Mouse (Mus musculus) forebrain, embryonic 14.5 days (tissue): ENCODE data around the gene Npat. TPM values are rescaled to one million over a fixed set of nuclear protein-coding genes. Genes with fewer than 3 reads are reported as not detected.

ENCODE experiments used
- ATAC-seq: fragments of 200-750 bp; cut with Nextera tagmentation; 2 replicates; pipeline ENCODE4 v1.8.0; 2017; ENCODE audit warnings: mild to moderate bottlenecking, moderate library complexity
- DNase-seq: peaks from one replicate; pipeline ENCODE4 v3.0.0-alpha.2; 2015; ENCODE audit warnings: low spot score
- H3K27ac ChIP-seq: fragments of 300-500 bp; sonication (generic); 2 replicates; pipeline ENCODE4 v1.5.1; 2014; ENCODE audit warnings: low read depth, mild to moderate bottlenecking, control low read depth, low read length, moderate library complexity
- H3K27me3 ChIP-seq: fragments of 300-500 bp; sonication (generic); replicated peaks from 2 replicates; pipeline ENCODE4 v1.6.1; 2014; ENCODE audit warnings: low read length, control low read depth, mixed read lengths; ENCODE audit not compliant: control insufficient read depth, insufficient read depth
- H3K36me3 ChIP-seq: fragments of 300-500 bp; sonication (generic); 2 replicates; pipeline ENCODE4 v1.6.1; 2014; ENCODE audit warnings: low read length, control low read depth; ENCODE audit not compliant: control insufficient read depth, insufficient read depth
- H3K4me1 ChIP-seq: fragments of 300-500 bp; sonication (generic); 2 replicates; pipeline ENCODE4 v1.6.1; 2014; ENCODE audit warnings: antibody characterized with exemption, low read length, control low read depth; ENCODE audit not compliant: control insufficient read depth, insufficient read depth
- H3K4me2 ChIP-seq: fragments of 300-500 bp; sonication (generic); 2 replicates; pipeline ENCODE4 v1.6.1; 2014; ENCODE audit warnings: mild to moderate bottlenecking, control low read depth, low read length
- H3K4me3 ChIP-seq: fragments of 300-500 bp; sonication (generic); 2 replicates; pipeline ENCODE4 v1.5.1; 2014; ENCODE audit warnings: low read depth, low read length, control low read depth
- H3K9ac ChIP-seq: fragments of 300-500 bp; sonication (generic); 2 replicates; pipeline ENCODE4 v1.6.1; 2014; ENCODE audit warnings: mild to moderate bottlenecking, low read length, control low read depth, moderate library complexity
- H3K9me3 ChIP-seq: fragments of 300-500 bp; sonication (generic); replicated peaks from 2 replicates; pipeline ENCODE4 v1.6.1; 2016; ENCODE audit warnings: low read length, control low read depth, mixed read lengths; ENCODE audit not compliant: control insufficient read depth
- WGBS: fragments of 180-500 bp; shearing (Covaris S2); extraction: QIAGEN DNeasy Blood & Tissue Kit; methylation state at CpG from one replicate; pipeline ENCODE4 v1.1.7; 2014; 5-methylcytosine and 5-hydroxymethylcytosine counted together
- polyA plus RNA-seq: library from polyadenylated mRNA; unstranded; fragments of >200 nt; fragmentation: Nextera tagmentation; extraction: Ambion mirVana; gene quantifications from 2 replicates; pipeline ENCODE4 v1.2.1, GENCODE M21; 2014

Gene Npat
- polyA plus RNA-seq, 1 experiment from 2014 or later: 15.3 TPM

- WGBS: 94% methylated on average over 7 of the region's 7 CpGs
- peaks cover 54% of the 10 kb centered on the region for H3K36me3 ChIP-seq
Measured at GRCm38 (mm10) chr9:53572516-53573307, 35.9 kb downstream of the Npat start.

DNA sequence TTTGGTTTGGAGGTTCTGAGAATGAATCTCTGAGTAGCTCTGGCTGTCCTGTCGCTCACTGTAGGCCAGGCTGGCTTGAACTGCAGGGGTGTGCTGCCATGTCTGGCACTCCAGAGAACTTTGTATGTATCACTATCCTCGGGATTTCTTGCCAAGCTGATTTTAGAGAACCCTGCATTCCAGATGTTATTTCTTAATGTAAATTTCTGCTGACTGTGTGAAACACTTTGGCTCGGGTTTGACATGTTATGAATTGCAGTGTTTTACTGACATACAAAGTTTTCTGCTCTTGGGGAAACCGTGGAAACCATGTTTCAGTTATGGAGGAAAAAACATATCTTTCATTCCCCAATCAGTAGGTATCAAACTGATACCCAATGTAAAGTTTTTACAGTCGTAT, 38.9 kb downstream of the Npat start:
- H3K27me3 ChIP-seq: no peaks in the 10 kb centered on the region
- no peak overlapping the region for H3K4me2 ChIP-seq
- WGBS: 90% methylated on average over 5 of the region's 5 CpGs
- no peaks in the 10 kb centered on the region for H3K4me1 ChIP-seq
- ATAC-seq (no peak), DNase-seq (no peak)
- H3K9me3 ChIP-seq: no peaks in the 10 kb centered on the region
- H3K36me3 ChIP-seq: peaks cover 54% of the 10 kb centered on the region
- no peak overlapping the region for H3K9ac ChIP-seq
- H3K4me3 ChIP-seq: no peak overlapping the region
- no peak overlapping the region for H3K27ac ChIP-seq

More at GRCm38 (mm10) chr9:53572516-53573307, 35.9 kb downstream of the Npat start:
- Histone ChIP-seq H3K4me2 (no peak overlapping the region), H3K27ac (no peak overlapping the region), H3K4me3 (no peak overlapping the region), H3K9me3 (no peaks in the 10 kb centered on the region), H3K27me3 (no peaks in the 10 kb centered on the region), H3K9ac (no peak overlapping the region), H3K4me1 (no peaks in the 10 kb centered on the region)
- ATAC-seq: no peak
- DNase-seq: no peak

DNA sequence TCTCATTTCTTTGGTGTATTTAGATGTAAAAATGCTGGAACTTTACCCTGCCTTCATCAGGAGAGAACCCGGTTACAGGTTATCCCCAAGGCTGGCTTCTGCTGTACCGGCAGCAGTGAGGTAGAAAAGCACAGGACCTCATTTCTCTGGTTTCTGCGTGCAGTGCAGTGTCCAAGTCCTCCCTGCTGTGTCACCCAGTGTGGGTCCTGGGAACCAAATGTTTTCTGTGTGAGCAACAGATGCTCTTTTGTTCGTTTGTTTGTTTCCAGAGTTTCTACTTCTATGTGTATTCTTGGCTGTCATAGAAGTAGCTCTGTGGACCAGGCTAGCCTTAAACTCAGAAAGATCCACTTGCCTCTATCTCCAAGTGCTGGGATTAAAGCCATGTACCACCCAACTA, 45.0 kb downstream of the Npat start:
- no peak overlapping the region for H3K9ac ChIP-seq
- H3K4me2 ChIP-seq: no peak overlapping the region
- ATAC-seq (no peak), DNase-seq (no peak)
- H3K27me3 ChIP-seq: no peaks in the 10 kb centered on the region
- no peaks in the 10 kb centered on the region for H3K4me1 ChIP-seq
- no peak overlapping the region for H3K27ac ChIP-seq
- H3K9me3 ChIP-seq: no peaks in the 10 kb centered on the region
- 85% methylated on average over 4 of the region's 4 CpGs for WGBS
- H3K36me3 ChIP-seq: peaks cover 79% of the 10 kb centered on the region
- H3K4me3 ChIP-seq: no peak overlapping the region

DNA sequence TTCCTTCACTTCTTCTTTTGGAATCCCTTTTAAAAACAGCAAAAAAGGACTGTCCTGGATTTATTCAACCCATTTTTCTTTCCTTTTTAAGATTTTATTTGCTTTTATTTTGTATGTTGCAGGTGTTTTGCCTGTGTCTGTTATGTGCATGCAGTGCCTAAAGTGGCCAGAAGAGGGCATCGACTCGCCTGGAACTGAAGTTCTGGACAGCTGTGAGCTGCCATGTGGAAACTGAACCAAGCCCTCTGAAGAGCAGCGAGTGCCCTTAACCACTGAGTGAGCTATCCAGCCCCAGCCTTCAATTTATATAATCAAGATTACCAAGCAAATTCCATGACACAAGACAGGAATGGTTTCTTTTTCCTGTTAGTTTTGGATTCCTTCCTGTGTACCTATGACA, 57.9 kb downstream of the Npat start:
- Histone ChIP-seq H3K9ac (no peak overlapping the region), H3K27me3 (no peaks in the 10 kb centered on the region), H3K9me3 (no peaks in the 10 kb centered on the region), H3K4me1 (no peaks in the 10 kb centered on the region), H3K4me3 (no peak overlapping the region), H3K4me2 (no peak overlapping the region), H3K36me3 (peaks cover 38% of the 10 kb centered on the region), H3K27ac (no peak overlapping the region)
- ATAC-seq: no peak
- 7% methylated on average over 3 of the region's 3 CpGs for WGBS
- DNase-seq: peak; percentile 72

- 92% methylated on average over 4 of the region's 4 CpGs for WGBS
- no peak for DNase-seq
- Histone ChIP-seq H3K4me2 (no peak overlapping the region), H3K4me3 (no peak overlapping the region), H3K36me3 (peaks cover 25% of the 10 kb centered on the region), H3K27ac (no peak overlapping the region), H3K27me3 (no peaks in the 10 kb centered on the region), H3K9ac (no peak overlapping the region), H3K9me3 (no peaks in the 10 kb centered on the region), H3K4me1 (no peaks in the 10 kb centered on the region)
- ATAC-seq: no peak
Measured at GRCm38 (mm10) chr9:53596971-53597600, 60.2 kb downstream of the Npat start.

GRCm38 (mm10) chr9:53598631-53599030, 61.8 kb downstream of the Npat start:
- H3K4me1 ChIP-seq: no peaks in the 10 kb centered on the region
- H3K4me3 ChIP-seq: no peak overlapping the region
- no peak overlapping the region for H3K27ac ChIP-seq
- H3K9me3 ChIP-seq: no peaks in the 10 kb centered on the region
- no peak overlapping the region for H3K9ac ChIP-seq
- DNase-seq (no peak), ATAC-seq (no peak)
- WGBS: 74% methylated on average over 6 of the region's 6 CpGs
- H3K27me3 ChIP-seq: no peaks in the 10 kb centered on the region
- H3K36me3 ChIP-seq: peaks cover 11% of the 10 kb centered on the region
- no peak overlapping the region for H3K4me2 ChIP-seq

GRCm38 (mm10) chr9:53601541-53601940, 64.7 kb downstream of the Npat start:
- no peak overlapping the region for H3K27ac ChIP-seq
- ATAC-seq: no peak
- no peaks in the 10 kb centered on the region for H3K4me1 ChIP-seq
- no peaks in the 10 kb centered on the region for H3K27me3 ChIP-seq
- H3K4me2 ChIP-seq: no peak overlapping the region
- no peaks in the 10 kb centered on the region for H3K36me3 ChIP-seq
- no peak for DNase-seq
- H3K4me3 ChIP-seq: no peak overlapping the region
- no peaks in the 10 kb centered on the region for H3K9me3 ChIP-seq
- no peak overlapping the region for H3K9ac ChIP-seq
- 95% methylated on average over 2 of the region's 2 CpGs for WGBS

GRCm38 (mm10) chr9:53603384-53603783, 66.5 kb downstream of the Npat start:
- H3K4me3 ChIP-seq: no peak overlapping the region
- ATAC-seq (no peak), DNase-seq (no peak)

GRCm38 (mm10) chr9:53603849-53604248, 67.0 kb downstream of the Npat start:
- 93% methylated on average over 3 of the region's 3 CpGs for WGBS
- Histone ChIP-seq H3K4me1 (no peaks in the 10 kb centered on the region), H3K9ac (no peak overlapping the region), H3K9me3 (no peaks in the 10 kb centered on the region), H3K36me3 (no peaks in the 10 kb centered on the region), H3K4me3 (no peak overlapping the region), H3K27me3 (no peaks in the 10 kb centered on the region), H3K4me2 (no peak overlapping the region), H3K27ac (no peak overlapping the region)
- DNase-seq: no peak
- ATAC-seq: no peak

More at GRCm38 (mm10) chr9:53603384-53603783, 66.5 kb downstream of the Npat start:
- H3K4me1 ChIP-seq: no peaks in the 10 kb centered on the region
- H3K36me3 ChIP-seq: no peaks in the 10 kb centered on the region
- H3K27me3 ChIP-seq: no peaks in the 10 kb centered on the region
- no peak overlapping the region for H3K9ac ChIP-seq
- 91% methylated on average over 1 of the region's 1 CpGs for WGBS
- no peaks in the 10 kb centered on the region for H3K9me3 ChIP-seq
- H3K4me2 ChIP-seq: no peak overlapping the region
- no peak overlapping the region for H3K27ac ChIP-seq
